Mouse (Mus musculus): ENCODE measurements around the gene Cct5. TPM values are rescaled to one million over a fixed set of nuclear protein-coding genes. Genes with fewer than 3 reads are reported as not detected.

The Cct5 gene
- polyA plus RNA-seq, 1 experiment from 2014 or later: 484 TPM

DNA sequence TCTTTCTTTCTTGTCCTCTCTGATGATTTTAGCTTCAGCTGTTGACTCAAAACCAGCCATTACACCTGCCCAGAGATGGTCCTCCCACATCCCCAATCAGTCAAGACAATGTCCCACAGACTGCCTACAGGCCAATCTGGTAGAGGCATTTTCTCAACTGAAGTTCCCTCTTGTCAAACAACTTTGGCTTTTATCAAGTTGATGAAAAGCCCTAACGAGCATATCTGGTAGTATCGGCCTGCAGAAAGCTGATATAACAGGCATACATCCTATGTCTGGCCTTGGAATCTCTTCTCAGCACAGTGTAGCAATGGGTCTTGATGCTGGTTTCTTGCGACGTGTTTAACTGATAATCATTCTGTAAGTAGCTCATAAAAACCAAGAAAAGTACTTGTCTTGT, 28.3 kb downstream of the Cct5 start:
- no peak overlapping the region for H3K27ac ChIP-seq (ENCODE audit: low read length)
- H3K9ac ChIP-seq (ENCODE audit: low read depth, low read length): no peak overlapping the region
- no peak overlapping the region for H3K4me3 ChIP-seq (ENCODE audit: low read depth, low read length)
- no peaks in the 10 kb centered on the region for H3K9me3 ChIP-seq (replicated peaks; ENCODE audit: control insufficient read depth, low read length, poor library complexity, severe bottlenecking)
- H3K27me3 ChIP-seq (ENCODE audit: control insufficient read depth, insufficient read depth, low read depth, low read length): no peaks in the 10 kb centered on the region
- 89% methylated on average over 4 of the region's 4 CpGs for WGBS
- ATAC-seq: no peak
- H3K36me3 ChIP-seq (ENCODE audit: control insufficient read depth, insufficient read depth, low read length): no peaks in the 10 kb centered on the region
- H3K4me2 ChIP-seq (ENCODE audit: low read length): no peak overlapping the region
- no peaks in the 10 kb centered on the region for H3K4me1 ChIP-seq (ENCODE audit: control insufficient read depth, insufficient read depth, low read length)

DNA sequence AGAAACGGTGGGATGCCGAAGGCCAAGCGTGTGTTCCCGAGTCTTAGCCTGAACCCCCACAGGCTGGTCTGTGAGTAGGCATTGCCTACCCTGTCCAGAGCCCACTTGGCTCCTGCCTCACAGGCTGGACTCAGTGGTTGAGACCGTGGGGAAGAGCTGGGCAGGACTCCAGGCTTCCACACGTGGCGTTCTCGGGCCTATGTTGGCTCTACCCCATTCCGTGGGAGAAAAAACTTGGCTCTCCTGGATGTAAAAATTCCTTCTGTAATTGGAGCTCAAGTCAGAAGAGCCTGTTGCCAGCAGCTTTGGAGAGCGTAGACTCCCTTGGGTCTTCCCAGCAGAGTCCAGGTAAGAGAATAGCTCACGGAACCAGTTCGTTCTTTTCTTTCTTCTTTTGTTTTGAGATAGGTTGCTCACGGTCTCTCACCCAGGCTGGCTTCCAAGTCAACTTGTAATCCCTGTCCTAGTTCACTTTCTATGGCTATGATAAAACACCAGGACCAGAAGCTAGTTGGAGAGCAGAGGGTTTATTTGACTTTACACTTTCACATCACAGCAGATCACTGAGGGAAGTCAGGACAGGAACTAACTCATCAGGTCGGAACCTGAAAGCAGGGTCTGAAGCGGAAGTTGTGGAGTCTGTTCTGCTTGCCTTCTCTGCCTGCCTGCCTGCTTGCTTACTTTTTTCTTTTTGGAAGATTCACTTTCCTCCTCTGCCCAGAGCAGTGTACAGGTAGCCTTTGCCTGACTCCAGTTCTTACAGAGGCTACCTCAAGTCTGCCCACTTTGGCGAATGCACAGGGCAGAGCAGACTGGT, 29.5 kb downstream of the Cct5 start:
- no peak overlapping the region for H3K27ac ChIP-seq (ENCODE audit: low read length)
- H3K27me3 ChIP-seq (ENCODE audit: control insufficient read depth, insufficient read depth, low read depth, low read length): no peaks in the 10 kb centered on the region
- ATAC-seq: no peak
- H3K4me1 ChIP-seq (ENCODE audit: control insufficient read depth, insufficient read depth, low read length): no peaks in the 10 kb centered on the region
- H3K9ac ChIP-seq (ENCODE audit: low read depth, low read length): no peak overlapping the region
- no peak overlapping the region for H3K4me3 ChIP-seq (ENCODE audit: low read depth, low read length)
- WGBS: 83% methylated on average over 16 of the region's 16 CpGs
- H3K36me3 ChIP-seq (ENCODE audit: control insufficient read depth, insufficient read depth, low read length): no peaks in the 10 kb centered on the region
- no peaks in the 10 kb centered on the region for H3K9me3 ChIP-seq (replicated peaks; ENCODE audit: control insufficient read depth, low read length, poor library complexity, severe bottlenecking)
- no peak overlapping the region for H3K4me2 ChIP-seq (ENCODE audit: low read length)

DNA sequence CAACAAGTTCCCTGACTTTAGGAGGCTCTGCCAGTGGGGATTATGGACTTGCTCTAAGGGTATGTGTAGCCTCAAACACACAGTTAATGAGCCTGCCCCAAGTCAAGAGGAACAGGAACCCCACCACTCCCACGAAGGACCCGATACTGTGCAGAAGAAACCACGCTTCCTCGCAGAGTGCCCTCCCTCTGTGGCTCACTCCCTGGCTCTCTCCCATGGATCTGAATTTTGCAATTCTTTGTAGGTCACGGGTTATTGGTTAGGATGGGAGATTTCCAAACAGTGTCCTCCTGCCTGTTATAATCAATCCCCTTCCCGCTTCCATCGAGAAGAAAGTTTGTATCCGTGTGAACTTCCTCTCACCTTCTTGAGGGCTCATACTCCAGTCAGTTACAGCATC, 30.6 kb downstream of the Cct5 start:
- H3K4me1 ChIP-seq (ENCODE audit: control insufficient read depth, insufficient read depth, low read length): no peaks in the 10 kb centered on the region
- H3K9me3 ChIP-seq (replicated peaks; ENCODE audit: control insufficient read depth, low read length, poor library complexity, severe bottlenecking): no peaks in the 10 kb centered on the region
- H3K4me3 ChIP-seq (ENCODE audit: low read depth, low read length): no peak overlapping the region
- H3K27me3 ChIP-seq (ENCODE audit: control insufficient read depth, insufficient read depth, low read depth, low read length): no peaks in the 10 kb centered on the region
- no peak overlapping the region for H3K9ac ChIP-seq (ENCODE audit: low read depth, low read length)
- no peaks in the 10 kb centered on the region for H3K36me3 ChIP-seq (ENCODE audit: control insufficient read depth, insufficient read depth, low read length)
- 93% methylated on average over 8 of the region's 8 CpGs for WGBS
- H3K4me2 ChIP-seq (ENCODE audit: low read length): no peak overlapping the region
- no peak for ATAC-seq
- H3K27ac ChIP-seq (ENCODE audit: low read length): no peak overlapping the region

DNA sequence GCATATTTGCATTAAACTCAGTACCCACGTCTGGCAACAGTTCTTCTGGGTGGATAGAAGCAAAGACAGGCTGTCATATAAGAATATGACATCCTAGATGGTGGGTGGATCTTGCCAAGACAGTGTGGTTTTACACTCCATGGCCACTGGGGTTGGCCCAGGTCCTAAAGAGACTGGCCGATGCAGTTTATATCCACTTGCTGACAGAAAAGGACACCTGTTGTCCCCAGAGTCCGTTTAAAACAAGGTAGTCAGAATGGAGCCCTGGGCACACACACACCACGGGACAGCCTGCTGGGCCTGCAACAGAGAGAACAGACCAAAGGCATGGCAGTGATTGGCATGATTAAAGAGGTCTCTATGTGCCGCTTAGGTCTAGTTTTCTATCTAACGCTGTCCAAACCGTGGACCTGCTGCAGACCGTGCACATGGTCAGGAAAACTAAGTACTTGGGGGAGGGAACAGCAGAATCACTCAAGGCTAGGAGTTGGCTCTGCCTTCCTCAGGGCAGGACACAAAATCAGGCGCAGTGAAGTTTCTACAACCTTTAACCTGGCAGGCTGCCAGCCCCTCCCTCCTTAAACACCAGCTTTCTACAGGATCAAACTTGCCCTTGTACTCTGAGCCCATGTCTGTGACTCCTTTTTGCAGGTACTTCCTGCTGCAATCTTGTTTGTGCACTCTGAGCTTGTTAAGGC, 32.1 kb downstream of the Cct5 start:
- Histone ChIP-seq H3K4me3 (ENCODE audit: low read depth, low read length) (no peak overlapping the region), H3K4me2 (ENCODE audit: low read length) (no peak overlapping the region), H3K27ac (ENCODE audit: low read length) (no peak overlapping the region), H3K9me3 (replicated peaks; ENCODE audit: control insufficient read depth, low read length, poor library complexity, severe bottlenecking) (no peaks in the 10 kb centered on the region), H3K36me3 (ENCODE audit: control insufficient read depth, insufficient read depth, low read length) (no peaks in the 10 kb centered on the region), H3K27me3 (ENCODE audit: control insufficient read depth, insufficient read depth, low read depth, low read length) (no peaks in the 10 kb centered on the region), H3K4me1 (ENCODE audit: control insufficient read depth, insufficient read depth, low read length) (no peaks in the 10 kb centered on the region; the same call in 1 of the 2 replicates), H3K9ac (ENCODE audit: low read depth, low read length) (no peak overlapping the region)
- ATAC-seq: no peak
- 73% methylated on average over 9 of the region's 9 CpGs for WGBS

DNA sequence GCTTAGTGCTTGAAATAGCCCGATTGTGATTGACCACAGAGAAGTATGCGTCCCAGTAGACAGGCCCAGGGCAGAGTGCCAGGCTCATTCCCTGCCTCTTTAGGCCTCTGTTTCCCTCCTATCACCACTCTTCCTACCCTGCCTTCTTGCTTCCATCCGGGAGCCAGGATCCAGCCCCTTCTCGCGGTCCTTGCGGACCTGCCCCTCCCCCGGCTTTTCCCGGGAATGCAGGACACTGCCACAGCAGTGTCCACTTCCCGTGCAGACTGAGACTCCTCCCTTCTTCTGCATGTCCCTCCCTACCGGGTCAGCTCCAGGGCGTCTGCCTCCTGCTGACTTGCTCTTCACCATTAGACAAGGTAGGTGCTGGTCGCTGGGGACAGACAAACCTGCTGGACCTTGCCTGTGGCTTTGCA, 33.0 kb downstream of the Cct5 start:
- no peak overlapping the region for H3K4me2 ChIP-seq (ENCODE audit: low read length)
- 25% methylated on average over 12 of the region's 12 CpGs for WGBS
- no peak overlapping the region for H3K4me3 ChIP-seq (ENCODE audit: low read depth, low read length)
- H3K9me3 ChIP-seq (replicated peaks; ENCODE audit: control insufficient read depth, low read length, poor library complexity, severe bottlenecking): no peaks in the 10 kb centered on the region
- H3K9ac ChIP-seq (ENCODE audit: low read depth, low read length): no peak overlapping the region
- no peaks in the 10 kb centered on the region for H3K36me3 ChIP-seq (ENCODE audit: control insufficient read depth, insufficient read depth, low read length)
- H3K27me3 ChIP-seq (ENCODE audit: control insufficient read depth, insufficient read depth, low read depth, low read length): no peaks in the 10 kb centered on the region
- ATAC-seq: no peak
- H3K27ac ChIP-seq (ENCODE audit: low read length): no peak overlapping the region
- no peaks in the 10 kb centered on the region; the same call in 1 of the 2 replicates for H3K4me1 ChIP-seq (ENCODE audit: control insufficient read depth, insufficient read depth, low read length)

DNA sequence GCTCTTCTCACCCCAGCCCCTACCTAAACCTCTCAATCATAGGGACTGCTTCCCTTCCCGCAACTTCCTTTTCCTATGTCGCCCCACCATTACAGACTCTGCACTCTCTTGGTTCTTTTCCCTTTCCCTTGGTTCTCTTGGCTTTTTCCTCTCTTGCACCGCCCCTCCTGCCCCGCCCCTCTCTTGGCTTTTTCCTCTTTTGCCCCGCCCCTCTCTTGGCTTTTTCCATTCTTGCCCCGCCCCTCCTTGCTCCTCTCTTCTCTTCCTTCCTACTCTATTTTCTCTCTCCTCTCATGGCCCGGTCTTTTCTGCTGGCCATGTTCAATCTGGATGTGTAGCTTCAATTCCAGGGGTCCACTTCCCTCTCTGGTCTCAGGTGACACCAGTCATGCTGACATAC, 34.2 kb downstream of the Cct5 start:
- no peak overlapping the region for H3K4me3 ChIP-seq (ENCODE audit: low read depth, low read length)
- no peaks in the 10 kb centered on the region; the same call in 1 of the 2 replicates for H3K4me1 ChIP-seq (ENCODE audit: control insufficient read depth, insufficient read depth, low read length)
- no peak overlapping the region for H3K9ac ChIP-seq (ENCODE audit: low read depth, low read length)
- H3K4me2 ChIP-seq (ENCODE audit: low read length): no peak overlapping the region
- no peaks in the 10 kb centered on the region for H3K36me3 ChIP-seq (ENCODE audit: control insufficient read depth, insufficient read depth, low read length)
- no peak overlapping the region for H3K27ac ChIP-seq (ENCODE audit: low read length)
- ATAC-seq: no peak
- no peaks in the 10 kb centered on the region for H3K27me3 ChIP-seq (ENCODE audit: control insufficient read depth, insufficient read depth, low read depth, low read length)
- 72% methylated on average over 7 of the region's 7 CpGs for WGBS
- no peaks in the 10 kb centered on the region for H3K9me3 ChIP-seq (replicated peaks; ENCODE audit: control insufficient read depth, low read length, poor library complexity, severe bottlenecking)

DNA sequence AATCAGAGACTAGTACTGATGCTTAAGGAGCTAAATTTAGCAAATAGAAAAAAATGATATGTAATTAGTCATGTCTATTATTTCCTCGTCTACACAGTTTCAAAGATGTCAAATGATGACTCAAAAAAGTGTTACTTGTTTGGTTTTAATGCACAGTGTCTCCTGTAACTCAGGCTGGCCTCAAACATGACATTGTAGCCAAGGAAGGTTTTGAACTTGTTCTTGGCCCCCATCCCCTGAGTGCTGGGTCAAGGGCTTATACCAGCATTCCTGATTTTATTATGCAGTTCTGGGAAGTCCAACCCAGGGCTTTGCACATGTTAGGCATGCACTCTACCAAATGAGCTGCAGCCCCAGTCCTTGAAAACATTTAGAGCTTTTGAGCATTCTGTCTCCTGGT, 35.8 kb downstream of the Cct5 start:
- H3K9ac ChIP-seq (ENCODE audit: low read depth, low read length): no peak overlapping the region
- no peak overlapping the region for H3K4me2 ChIP-seq (ENCODE audit: low read length)
- no peak overlapping the region for H3K4me3 ChIP-seq (ENCODE audit: low read depth, low read length)
- H3K4me1 ChIP-seq (ENCODE audit: control insufficient read depth, insufficient read depth, low read length): no peaks in the 10 kb centered on the region; the same call in 1 of the 2 replicates
- no peak for ATAC-seq
- H3K9me3 ChIP-seq (replicated peaks; ENCODE audit: control insufficient read depth, low read length, poor library complexity, severe bottlenecking): no peaks in the 10 kb centered on the region
- H3K27me3 ChIP-seq (ENCODE audit: control insufficient read depth, insufficient read depth, low read depth, low read length): no peaks in the 10 kb centered on the region
- H3K36me3 ChIP-seq (ENCODE audit: control insufficient read depth, insufficient read depth, low read length): no peaks in the 10 kb centered on the region
- no peak overlapping the region for H3K27ac ChIP-seq (ENCODE audit: low read length)
- 71% methylated on average over 1 of the region's 1 CpGs for WGBS

DNA sequence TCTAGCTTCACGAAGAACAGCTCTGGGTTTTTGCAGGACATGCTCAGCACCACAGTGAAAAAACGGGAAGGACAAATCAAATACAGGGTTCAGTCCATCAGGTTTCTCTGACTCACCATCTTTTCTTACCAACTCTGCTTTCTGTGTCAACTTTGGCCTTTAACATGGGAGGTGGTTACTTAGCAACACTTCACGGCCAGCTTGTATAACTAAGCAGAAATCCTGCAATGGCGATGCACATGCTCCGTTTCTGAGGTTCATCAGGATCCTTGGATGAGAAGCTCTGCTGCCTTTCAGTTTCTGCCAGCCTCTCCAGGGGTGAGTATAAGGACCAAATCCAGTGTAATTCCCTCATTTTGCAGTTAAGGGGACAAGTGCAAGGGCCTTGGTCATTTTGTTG, 36.4 kb downstream of the Cct5 start, which contains the start of gene Cmbl:
Gene Cmbl (plus strand): TSS at position 206 of the 400 bp plus-strand sequence.
- no peak for ATAC-seq
- no peaks in the 10 kb centered on the region for H3K36me3 ChIP-seq (ENCODE audit: control insufficient read depth, insufficient read depth, low read length)
- H3K9me3 ChIP-seq (replicated peaks; ENCODE audit: control insufficient read depth, low read length, poor library complexity, severe bottlenecking): no peaks in the 10 kb centered on the region
- H3K9ac ChIP-seq (ENCODE audit: low read depth, low read length): no peak within 1 kb of the TSS
- no peaks in the 10 kb centered on the region; the same call in 1 of the 2 replicates for H3K4me1 ChIP-seq (ENCODE audit: control insufficient read depth, insufficient read depth, low read length)
- no peaks in the 10 kb centered on the region for H3K27me3 ChIP-seq (ENCODE audit: control insufficient read depth, insufficient read depth, low read depth, low read length)
- H3K4me3 ChIP-seq (ENCODE audit: low read depth, low read length): no peak within 1 kb of the TSS
- H3K4me2 ChIP-seq (ENCODE audit: low read length): no peak within 1 kb of the TSS; the same call in 1 of the 2 replicates
- WGBS: 61% methylated on average over 5 of the region's 5 CpGs
- H3K27ac ChIP-seq (ENCODE audit: low read length): no peak within 1 kb of the TSS
